Comparison of ENCODE assay signal across 18 mouse cellular contexts in genomic region chr16:11164695-11165255, GRCm38 (mm10). TPM values are rescaled to one million over a fixed set of nuclear protein-coding genes. Genes with fewer than 3 reads are reported as not detected.
DNase-seq lines count a peak whose midpoint lies in the region; ATAC-seq and TF ChIP-seq lines count a peak whose summit lies in the region.
"Had no signal": no experiment of that assay in that cellular context is flagged by ENCODE, and none has a peak within 500 bp of the region (broad histone marks: within the 10 kb centered on the region; RNA-seq: fewer than 3 reads in every experiment).

No protein-coding gene starts in this region.

- no peak overlapping the region for H3K9ac ChIP-seq in hindbrain, postnatal 0 days (replicated peaks; ENCODE audit: low read length)
- no peak overlapping the region for H3K9ac ChIP-seq in intestine, embryonic 16.5 days (ENCODE audit: low read depth, low read length)
- H3K9ac ChIP-seq: forebrain, embryonic 15.5 days; heart, embryonic 13.5 days; liver, embryonic 15.5 days had no signal

- peaks cover 9% of the 10 kb centered on the region; the same call in 1 of the 2 replicates for H3K36me3 ChIP-seq in hindbrain, postnatal 0 days (ENCODE audit: insufficient read depth, low read length)
- H3K36me3 ChIP-seq in hindbrain, embryonic 10.5 days: peaks cover 39% of the 10 kb centered on the region
- H3K36me3 ChIP-seq in intestine, embryonic 16.5 days (ENCODE audit: control insufficient read depth, insufficient read depth, low read length): no peaks in the 10 kb centered on the region

- no peak overlapping the region for H3K4me3 ChIP-seq in hindbrain, postnatal 0 days (ENCODE audit: low read length)
- no peak overlapping the region for H3K4me3 ChIP-seq in hindbrain, embryonic 10.5 days
- no peak overlapping the region for H3K4me3 ChIP-seq in intestine, embryonic 16.5 days (ENCODE audit: low read length)
- H3K4me3 ChIP-seq: forebrain, embryonic 15.5 days; heart, embryonic 13.5 days; liver, embryonic 15.5 days had no signal

- WGBS in hindbrain, postnatal 0 days: 58% methylated on average over 3 of the region's 3 CpGs
- 84% methylated on average over 3 of the region's 3 CpGs for WGBS in hindbrain, embryonic 10.5 days
- WGBS in intestine, embryonic 16.5 days: 86% methylated on average over 3 of the region's 3 CpGs

- peak; percentile 24 for DNase-seq in hindbrain, postnatal 0 days (ENCODE audit: low spot score)
- no peak for DNase-seq in hindbrain, embryonic 10.5 days (ENCODE audit: low spot score)
- DNase-seq in Muller cell, postnatal 12 days (ENCODE audit: inconsistent ontology term): peak; percentile 56
- peak; percentile 2 for DNase-seq in brain, embryonic 18.5 days (ENCODE audit: low read depth, low spot score)
- peak; percentile 15 for DNase-seq in kidney, postnatal 10 days
- no peak for DNase-seq in heart, adult 9 months (ENCODE audit: low spot score in 2 of 2)
- DNase-seq: cerebellum, postnatal 14 days; gastrocnemius, postnatal 36 days; heart, postnatal 4 days; layer of hippocampus, postnatal 36 days; lung, postnatal 10 days; right cerebral cortex, postnatal 25 days; thymus, postnatal 14 days had no signal

- peak; percentile 61; the same call in 1 of the 2 replicates for ATAC-seq in hindbrain, postnatal 0 days
- no peak for ATAC-seq in intestine, embryonic 16.5 days
- ATAC-seq: forebrain, embryonic 15.5 days; midbrain, embryonic 16.5 days had no signal

- peak overlapping the region; percentile 51; the same call in 1 of the 2 replicates for H3K27ac ChIP-seq in hindbrain, postnatal 0 days
- no peak overlapping the region for H3K27ac ChIP-seq in hindbrain, embryonic 10.5 days
- H3K27ac ChIP-seq in intestine, embryonic 16.5 days (ENCODE audit: low read length): no peak overlapping the region
- H3K27ac ChIP-seq: forebrain, embryonic 15.5 days; heart, embryonic 13.5 days; liver, embryonic 15.5 days had no signal

- no peaks in the 10 kb centered on the region for H3K9me3 ChIP-seq in hindbrain, postnatal 0 days (ENCODE audit: low read length)
- no peaks in the 10 kb centered on the region for H3K9me3 ChIP-seq in hindbrain, embryonic 10.5 days
- no peaks in the 10 kb centered on the region for H3K9me3 ChIP-seq in intestine, embryonic 16.5 days (ENCODE audit: control insufficient read depth, low read length)
- H3K9me3 ChIP-seq: forebrain, embryonic 15.5 days; heart, embryonic 13.5 days; liver, embryonic 15.5 days had no signal

- H3K4me2 ChIP-seq in hindbrain, postnatal 0 days (ENCODE audit: low read depth, low read length): no peak overlapping the region
- H3K4me2 ChIP-seq in intestine, embryonic 16.5 days (ENCODE audit: low read depth, low read length): no peak overlapping the region
- H3K4me2 ChIP-seq: forebrain, embryonic 15.5 days; heart, embryonic 13.5 days; liver, embryonic 15.5 days had no signal

- no peaks in the 10 kb centered on the region for H3K4me1 ChIP-seq in hindbrain, postnatal 0 days (ENCODE audit: insufficient read depth, low read length)
- no peaks in the 10 kb centered on the region for H3K4me1 ChIP-seq in hindbrain, embryonic 10.5 days (replicated peaks)
- H3K4me1 ChIP-seq in intestine, embryonic 16.5 days (ENCODE audit: control insufficient read depth, insufficient read depth, low read length): no peaks in the 10 kb centered on the region
- H3K4me1 ChIP-seq: forebrain, embryonic 15.5 days had no signal

- no peak for TF ChIP-seq CTCF in hindbrain, postnatal 0 days (IDR thresholded peaks at IDR 0.05; ENCODE audit: low read depth)

- H3K27me3 ChIP-seq in hindbrain, postnatal 0 days (ENCODE audit: insufficient read depth, low read length): no peaks in the 10 kb centered on the region
- H3K27me3 ChIP-seq in hindbrain, embryonic 10.5 days (ENCODE audit: insufficient read depth, poor library complexity, severe bottlenecking): no peaks in the 10 kb centered on the region
- H3K27me3 ChIP-seq in intestine, embryonic 16.5 days (replicated peaks; ENCODE audit: control insufficient read depth, insufficient read depth, low read length): no peaks in the 10 kb centered on the region
- H3K27me3 ChIP-seq: forebrain, embryonic 15.5 days; heart, embryonic 13.5 days; liver, embryonic 15.5 days had no signal

RNA-seq across cellular contexts. Expression of gene Zc3h7a, which starts 11.4 kb away (rescaled TPM):
- total RNA-seq in hindbrain, postnatal 0 days (2014; rRNA removed): 49.6 and 62.4 TPM in 2 replicates
- 42.3 and 42.8 TPM in 2 replicates for polyA plus RNA-seq in hindbrain, postnatal 0 days (2015; fragmentation: Nextera tagmentation; extraction: Ambion mirVana)
- polyA plus RNA-seq in hindbrain, embryonic 10.5 days (2016; fragmentation: Nextera tagmentation; extraction: Ambion mirVana): 85.7 and 89.3 TPM in 2 replicates
- polyA plus RNA-seq in intestine, embryonic 16.5 days (2015; fragmentation: Nextera tagmentation; extraction: Ambion mirVana): 79.3 and 83.6 TPM in 2 replicates

RNA-seq across cellular contexts. Expression of gene Txndc11, which starts 30.3 kb away (rescaled TPM):
- total RNA-seq in hindbrain, postnatal 0 days (2014; rRNA removed): 43.7 and 44.1 TPM in 2 replicates
- 25.2 and 29.0 TPM in 2 replicates for polyA plus RNA-seq in hindbrain, postnatal 0 days (2015; fragmentation: Nextera tagmentation; extraction: Ambion mirVana)
- 28.4 and 28.7 TPM in 2 replicates for polyA plus RNA-seq in hindbrain, embryonic 10.5 days (2016; fragmentation: Nextera tagmentation; extraction: Ambion mirVana)
- 31.6 and 33.9 TPM in 2 replicates for polyA plus RNA-seq in intestine, embryonic 16.5 days (2015; fragmentation: Nextera tagmentation; extraction: Ambion mirVana)

RNA-seq across cellular contexts. Expression of gene Rsl1d1, which starts 38.4 kb away (rescaled TPM):
- 36.0 and 47.4 TPM in 2 replicates for total RNA-seq in hindbrain, postnatal 0 days (2014; rRNA removed)
- 133 TPM in 2 replicates for polyA plus RNA-seq in hindbrain, postnatal 0 days (2015; fragmentation: Nextera tagmentation; extraction: Ambion mirVana)
- polyA plus RNA-seq in hindbrain, embryonic 10.5 days (2016; fragmentation: Nextera tagmentation; extraction: Ambion mirVana): 212 and 259 TPM in 2 replicates
- polyA plus RNA-seq in intestine, embryonic 16.5 days (2015; fragmentation: Nextera tagmentation; extraction: Ambion mirVana): 150 and 170 TPM in 2 replicates

Comparison
In these comparisons a context has a peak if more than half of its experiments do, and no peak if none do; other contexts are left out.
1. DNase-seq: peak in hindbrain, postnatal 0 days (single experiment), Muller cell, postnatal 12 days (single experiment), brain, embryonic 18.5 days (single experiment) and kidney, postnatal 10 days (single experiment); none in hindbrain, embryonic 10.5 days (single experiment) and heart, adult 9 months (0 of 2).